Mouse (Mus musculus) liver, adult (tissue): ENCODE measurements at regions not wholly inside any gene's neighbourhood (a gene's known extent, or its start where the extent isn't known, plus 50 kb on each side); places are given as distances from the start of the nearest gene placed in this dataset.
A peak's percentile ranks its signal among the peaks of the same experiment; 100 is the strongest.

Source experiments
- GATA4 ChIP-seq: IDR thresholded peaks from 2 replicates; pipeline ENCODE4 v1.6.1; 2014; ENCODE audit warnings: mild to moderate bottlenecking, low read length; ENCODE audit not compliant: insufficient replicate concordance

GRCm38 (mm10) chr1:186433169-186433665 lies 272.6 kb downstream of the Tgfb2 start:
- TF ChIP-seq GATA4, result no peak

- no peak for TF ChIP-seq GATA4
Measured at GRCm38 (mm10) chr1:186425421-186425820, 280.4 kb downstream of the Tgfb2 start.

GRCm38 (mm10) chr1:186424084-186424483 lies 281.7 kb downstream of the Tgfb2 start:
- no peak for TF ChIP-seq GATA4

GRCm38 (mm10) chr1:186417101-186417500 lies 288.7 kb downstream of the Tgfb2 start:
- no peak for TF ChIP-seq GATA4

GRCm38 (mm10) chr1:186415321-186415720 lies 290.5 kb downstream of the Tgfb2 start:
- no peak for TF ChIP-seq GATA4

- no peak for TF ChIP-seq GATA4
Measured at GRCm38 (mm10) chr1:186413886-186414245, 291.9 kb downstream of the Tgfb2 start.

- TF ChIP-seq GATA4, result no peak
Measured at GRCm38 (mm10) chr1:186413064-186413885, 292.5 kb downstream of the Tgfb2 start.

- no peak for TF ChIP-seq GATA4
Measured at GRCm38 (mm10) chr1:186412296-186412695, 293.5 kb downstream of the Tgfb2 start.

- TF ChIP-seq GATA4, result no peak
Measured at GRCm38 (mm10) chr1:186408986-186409441, 291.9 kb upstream of the Lyplal1 start.

- no peak; the same call in 1 of the 2 replicates for TF ChIP-seq GATA4
Measured at GRCm38 (mm10) chr1:186407656-186408055, 290.5 kb upstream of the Lyplal1 start.

- no peak for TF ChIP-seq GATA4
Measured at GRCm38 (mm10) chr1:186405693-186406092, 288.6 kb upstream of the Lyplal1 start.

GRCm38 (mm10) chr1:186399762-186400161 lies 282.7 kb upstream of the Lyplal1 start:
- TF ChIP-seq GATA4, result peak; percentile 92

GRCm38 (mm10) chr1:186393005-186393404 lies 275.9 kb upstream of the Lyplal1 start:
- no peak for TF ChIP-seq GATA4

GRCm38 (mm10) chr1:186384440-186384839 lies 267.3 kb upstream of the Lyplal1 start:
- TF ChIP-seq GATA4, result no peak

GRCm38 (mm10) chr1:186383453-186383852 lies 266.3 kb upstream of the Lyplal1 start:
- TF ChIP-seq GATA4, result no peak

- no peak for TF ChIP-seq GATA4
Measured at GRCm38 (mm10) chr1:186383006-186383405, 265.9 kb upstream of the Lyplal1 start.
